Mouse (Mus musculus) myocyte (in vitro differentiated cells): ENCODE data around the gene Cyren. TPM values are rescaled to one million over a fixed set of nuclear protein-coding genes. Genes with fewer than 3 reads are reported as not detected.

Experiments used
- H3K27me3 ChIP-seq: one replicate; pipeline ENCODE4 v1.6.1; 2011; ENCODE audit not compliant: control insufficient read depth, insufficient read depth, insufficient read length
- H3K36me3 ChIP-seq: one replicate; pipeline ENCODE4 v1.6.1; 2011; ENCODE audit not compliant: control insufficient read depth, insufficient read depth
- H3K4me2 ChIP-seq: one replicate; pipeline ENCODE4 v1.6.1; 2011; ENCODE audit warnings: low read depth, control low read depth
- H3K4me3 ChIP-seq: one replicate; pipeline ENCODE4 v1.5.1; 2011; ENCODE audit warnings: mild to moderate bottlenecking, control low read depth, moderate library complexity
- H3K79me2 ChIP-seq: one replicate; pipeline ENCODE4 v1.6.1; 2011; ENCODE audit not compliant: control insufficient read depth, insufficient read depth
- H3ac ChIP-seq: one replicate; pipeline ENCODE4 v1.6.1; 2011; ENCODE audit not compliant: control insufficient read depth, insufficient read length
- CEBPB ChIP-seq: IDR thresholded peaks from 2 replicates; pipeline ENCODE4 v1.6.1; 2011; ENCODE audit warnings: mild to moderate bottlenecking, moderate library complexity; ENCODE audit not compliant: poor library complexity, insufficient read depth, severe bottlenecking
- E2F4 ChIP-seq: IDR thresholded peaks from one replicate; pipeline ENCODE4 v1.6.1; 2011; ENCODE audit warnings: mild to moderate bottlenecking, control low read depth, moderate library complexity; ENCODE audit not compliant: insufficient read depth
- MAX ChIP-seq: IDR thresholded peaks from one replicate; pipeline ENCODE4 v1.6.1; 2011; ENCODE audit warnings: low read depth, mild to moderate bottlenecking, control low read depth
- MYOD1 ChIP-seq, 3 experiments: IDR thresholded peaks; one replicate each; pipeline ENCODE4 v1.6.1; 2011; ENCODE audit warnings: control low read depth in 2 of 3, low read depth in 2 of 3, mild to moderate bottlenecking in 2 of 3, moderate library complexity in 1 of 3; ENCODE audit not compliant: insufficient read length in 2 of 3, control insufficient read depth in 1 of 3
- MYOG ChIP-seq, 3 experiments: IDR thresholded peaks; one replicate each; pipeline ENCODE4 v1.6.1; 2011; ENCODE audit warnings: control low read depth in 2 of 3, low read depth in 2 of 3, mild to moderate bottlenecking in 2 of 3; ENCODE audit not compliant: insufficient read length in 2 of 3, control insufficient read depth in 1 of 3, insufficient read depth in 1 of 3
- POLR2A ChIP-seq: IDR thresholded peaks from one replicate; pipeline ENCODE4 v1.6.1; 2011; ENCODE audit warnings: low read depth, mild to moderate bottlenecking, control low read depth, moderate library complexity; ENCODE audit not compliant: insufficient read length
- POLR2AphosphoS2 ChIP-seq: IDR thresholded peaks from one replicate; pipeline ENCODE4 v1.6.1; 2011; ENCODE audit warnings: low read depth, control low read depth; ENCODE audit not compliant: insufficient read length
- REST ChIP-seq: IDR thresholded peaks from one replicate; pipeline ENCODE4 v1.6.1; 2011; ENCODE audit warnings: mild to moderate bottlenecking, control low read depth, moderate library complexity; ENCODE audit not compliant: insufficient read depth, insufficient read length
- SRF ChIP-seq: IDR thresholded peaks from one replicate; pipeline ENCODE4 v1.6.1; 2011; ENCODE audit warnings: low read depth; ENCODE audit not compliant: control insufficient read depth, insufficient read length
- TCF12 ChIP-seq: IDR thresholded peaks from one replicate; pipeline ENCODE4 v1.6.1; 2011; ENCODE audit warnings: mild to moderate bottlenecking, control low read depth; ENCODE audit not compliant: poor library complexity, insufficient read depth, severe bottlenecking
- TCF3 ChIP-seq: IDR thresholded peaks from one replicate; pipeline ENCODE4 v1.6.1; 2011; ENCODE audit warnings: low read depth, control low read depth; ENCODE audit not compliant: insufficient read length
- USF1 ChIP-seq: IDR thresholded peaks from one replicate; pipeline ENCODE4 v1.6.1; 2011; ENCODE audit warnings: low read depth, mild to moderate bottlenecking, control low read depth, moderate library complexity
- polyA plus RNA-seq: library from polyadenylated mRNA; unstranded; fragments of >200 nt; fragmentation: generic; extraction: Trizol; gene quantifications from one replicate; pipeline ENCODE4 v1.2.1, GENCODE M21; 2012; ENCODE audit warnings: missing spikeins

The Cyren gene
- polyA plus RNA-seq, 1 experiment = 8.0 TPM

- Histone ChIP-seq H3K4me3 (no peak overlapping the region), H3K79me2 (peaks cover 6% of the 10 kb centered on the region), H3ac (no peak overlapping the region), H3K36me3 (peaks cover 3% of the 10 kb centered on the region), H3K4me2 (no peak overlapping the region), H3K27me3 (no peaks in the 10 kb centered on the region)
- peak; percentile 30 for TF ChIP-seq POLR2A
- TF ChIP-seq POLR2AphosphoS2 = peak; percentile 63
- TF ChIP-seq MYOD1 (IDR thresholded peaks at IDR 0.05; ENCODE audit: control insufficient read depth in 1 of 3, insufficient read length in 2 of 3, low read depth in 2 of 3) = no peak
Observed at GRCm38 (mm10) chr6:34871929-34872328, 5.9 kb downstream of the Cyren start.

GRCm38 (mm10) chr6:34870724-34871123, 7.1 kb downstream of the Cyren start:
- H3ac ChIP-seq = no peak overlapping the region
- H3K27me3 ChIP-seq = no peaks in the 10 kb centered on the region
- H3K4me3 ChIP-seq = no peak overlapping the region
- H3K79me2 ChIP-seq = no peaks in the 10 kb centered on the region
- peaks cover 3% of the 10 kb centered on the region for H3K36me3 ChIP-seq
- TF ChIP-seq POLR2A = no peak
- no peak for TF ChIP-seq TCF3
- no peak for TF ChIP-seq MYOD1 (IDR thresholded peaks at IDR 0.05; ENCODE audit: control insufficient read depth in 1 of 3, insufficient read length in 2 of 3, low read depth in 2 of 3)
- TF ChIP-seq E2F4 = no peak
- TF ChIP-seq SRF = no peak
- TF ChIP-seq CEBPB = no peak
- no peak for TF ChIP-seq MYOG (IDR thresholded peaks at IDR 0.05; ENCODE audit: control insufficient read depth in 1 of 3, insufficient read depth in 1 of 3, insufficient read length in 2 of 3, low read depth in 2 of 3)
- no peak for TF ChIP-seq TCF12
- no peak for TF ChIP-seq POLR2AphosphoS2
- no peak for TF ChIP-seq MAX
- no peak for TF ChIP-seq USF1
- no peak for TF ChIP-seq REST
- no peak overlapping the region for H3K4me2 ChIP-seq

- Histone ChIP-seq H3K36me3 (peaks cover 3% of the 10 kb centered on the region), H3K79me2 (no peaks in the 10 kb centered on the region), H3K4me3 (no peak overlapping the region), H3K27me3 (no peaks in the 10 kb centered on the region), H3K4me2 (no peak overlapping the region), H3ac (no peak overlapping the region)
- TF ChIP-seq MYOD1 (IDR thresholded peaks at IDR 0.05; ENCODE audit: control insufficient read depth in 1 of 3, insufficient read length in 2 of 3, low read depth in 2 of 3) (no peak), POLR2AphosphoS2 (no peak), USF1 (no peak), SRF (no peak), TCF12 (no peak), E2F4 (no peak), REST (no peak), POLR2A (no peak), CEBPB (no peak), MYOG (IDR thresholded peaks at IDR 0.05; ENCODE audit: control insufficient read depth in 1 of 3, insufficient read depth in 1 of 3, insufficient read length in 2 of 3, low read depth in 2 of 3) (no peak)
Observed at GRCm38 (mm10) chr6:34870136-34870535, 7.7 kb downstream of the Cyren start.

GRCm38 (mm10) chr6:34869225-34869915, 8.5 kb downstream of the Cyren start:
- no peak for TF ChIP-seq SRF
- no peak for TF ChIP-seq TCF12
- no peak for TF ChIP-seq POLR2A
- no peak for TF ChIP-seq E2F4
- TF ChIP-seq MYOG (IDR thresholded peaks at IDR 0.05; ENCODE audit: control insufficient read depth in 1 of 3, insufficient read depth in 1 of 3, insufficient read length in 2 of 3, low read depth in 2 of 3) = no peak
- TF ChIP-seq POLR2AphosphoS2 = no peak
- TF ChIP-seq MYOD1 (IDR thresholded peaks at IDR 0.05; ENCODE audit: control insufficient read depth in 1 of 3, insufficient read length in 2 of 3, low read depth in 2 of 3) = no peak
- TF ChIP-seq TCF3 = no peak
- no peak for TF ChIP-seq MAX
- no peak for TF ChIP-seq USF1
- TF ChIP-seq REST = no peak
- TF ChIP-seq CEBPB = no peak
- Histone ChIP-seq H3K4me3 (no peak overlapping the region), H3K36me3 (peaks cover 3% of the 10 kb centered on the region), H3K27me3 (no peaks in the 10 kb centered on the region), H3K4me2 (no peak overlapping the region), H3K79me2 (no peaks in the 10 kb centered on the region), H3ac (no peak overlapping the region)

- Histone ChIP-seq H3K4me2 (peak overlapping the region; percentile 30), H3ac (no peak overlapping the region), H3K4me3 (no peak overlapping the region), H3K79me2 (no peaks in the 10 kb centered on the region), H3K36me3 (peaks cover 3% of the 10 kb centered on the region), H3K27me3 (no peaks in the 10 kb centered on the region)
- TF ChIP-seq CEBPB (no peak), REST (no peak), POLR2AphosphoS2 (no peak), TCF12 (no peak), TCF3 (no peak), MYOD1 (IDR thresholded peaks at IDR 0.05; ENCODE audit: control insufficient read depth in 1 of 3, insufficient read length in 2 of 3, low read depth in 2 of 3) (peak in 1 of 3 experiments; percentile 39), MAX (no peak), E2F4 (no peak), SRF (no peak), USF1 (no peak), MYOG (IDR thresholded peaks at IDR 0.05; ENCODE audit: control insufficient read depth in 1 of 3, insufficient read depth in 1 of 3, insufficient read length in 2 of 3, low read depth in 2 of 3) (peak in 1 of 3 experiments; percentile 24), POLR2A (no peak)
Observed at GRCm38 (mm10) chr6:34868507-34869217, 9.2 kb downstream of the Cyren start.
